Mouse (Mus musculus): ENCODE data around the gene Rnd2. TPM values are rescaled to one million over a fixed set of nuclear protein-coding genes. Genes with fewer than 3 reads are reported as not detected.
"Not testable (repeated sequence)": the region's sequence is repeated elsewhere in the genome, so short reads cannot be mapped to it uniquely, and the experiment has no call there.

Gene Rnd2
- total RNA-seq, 2 experiments from 2014 or later: 3.3 to 3.5 TPM

DNA sequence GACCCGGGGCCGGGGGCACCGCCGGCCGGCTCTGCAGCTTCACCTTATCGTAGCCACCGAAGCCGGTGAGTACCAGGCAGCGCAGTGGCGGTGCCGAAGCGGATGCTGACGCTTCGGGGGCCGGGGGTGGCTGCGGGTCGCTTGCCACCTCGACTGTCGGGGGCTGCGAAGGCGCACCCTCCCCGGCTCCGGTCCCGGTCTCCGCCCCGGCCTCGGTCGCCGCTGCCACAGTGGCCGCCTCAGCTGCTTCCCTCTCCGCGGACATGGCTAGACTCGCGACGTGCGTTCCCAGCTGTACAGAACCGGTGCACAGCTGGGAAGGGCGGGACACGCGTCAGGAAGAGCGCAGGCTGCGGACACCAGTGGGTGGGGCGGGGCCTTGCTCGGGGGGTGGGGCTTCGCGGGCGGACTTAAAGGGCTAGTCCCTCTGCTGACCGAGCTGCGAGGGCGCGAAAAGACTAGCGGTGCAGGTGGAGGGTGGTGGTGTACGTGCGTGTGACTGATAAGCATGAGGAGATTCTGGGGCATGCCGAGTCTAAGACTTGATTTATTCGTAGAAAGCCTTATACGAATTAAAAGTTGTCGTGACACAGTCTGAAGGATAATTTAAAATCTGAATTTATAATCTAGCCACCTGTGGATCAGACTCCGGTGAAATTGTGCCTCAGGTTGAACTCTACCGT is 1.2 kb downstream of the Rnd2 start, which contains the start of gene Vat1:
Gene Vat1, minus strand, starts transcription at position 362 of the 683 bp plus-strand sequence.
- H3K4me3 ChIP-seq: peak within 1 kb of the TSS; percentile 94
- intact Hi-C loops (cut with DNase I): loop anchor here (5.0 kb wide), 1 partner anchor 86 kb away; the partner anchor contains the start of genes Brca1 and Nbr1
- peak; percentile 87 for DNase-seq
- TF ChIP-seq CTCF (IDR thresholded peaks at IDR 0.05): peak; percentile 27; the same call in 1 of the 2 replicates
- peak within 1 kb of the TSS; percentile 89 for H3K27ac ChIP-seq

- H3K4me3 ChIP-seq: peak overlapping the region; percentile 92
- intact Hi-C loops (cut with DNase I): loop anchor here (5.0 kb wide), 1 partner anchor 86 kb away; the partner anchor contains the start of genes Brca1 and Nbr1
- H3K27ac ChIP-seq: peak overlapping the region; percentile 89
- DNase-seq: not testable (repeated sequence)
Observed at GRCm38 (mm10) chr11:101466552-101466950, 1.8 kb downstream of the Rnd2 start.

- peak overlapping the region; percentile 85 for H3K27ac ChIP-seq
Observed at GRCm38 (mm10) chr11:101467477-101468262, 2.9 kb downstream of the Rnd2 start.

GRCm38 (mm10) chr11:101468263-101468688 is 3.5 kb downstream of the Rnd2 start:
- Histone ChIP-seq H3K27ac (peak overlapping the region; percentile 85), H3K4me3 (peak overlapping the region; percentile 94)
- no peak for TF ChIP-seq CTCF (IDR thresholded peaks at IDR 0.05)
- DNase-seq: no peak
- intact Hi-C loops (cut with DNase I): loop anchor here (5.0 kb wide), 1 partner anchor 84 kb away; the partner anchor contains the start of genes Brca1 and Nbr1

More at GRCm38 (mm10) chr11:101467477-101468262, 2.9 kb downstream of the Rnd2 start:
- peak; percentile 65 for TF ChIP-seq CTCF (IDR thresholded peaks at IDR 0.05)
- peak; percentile 80 for DNase-seq
- intact Hi-C loops (cut with DNase I): loop anchor here (5.0 kb wide), 1 partner anchor 85 kb away; the partner anchor contains the start of genes Brca1 and Nbr1
- peak overlapping the region; percentile 94 for H3K4me3 ChIP-seq

DNA sequence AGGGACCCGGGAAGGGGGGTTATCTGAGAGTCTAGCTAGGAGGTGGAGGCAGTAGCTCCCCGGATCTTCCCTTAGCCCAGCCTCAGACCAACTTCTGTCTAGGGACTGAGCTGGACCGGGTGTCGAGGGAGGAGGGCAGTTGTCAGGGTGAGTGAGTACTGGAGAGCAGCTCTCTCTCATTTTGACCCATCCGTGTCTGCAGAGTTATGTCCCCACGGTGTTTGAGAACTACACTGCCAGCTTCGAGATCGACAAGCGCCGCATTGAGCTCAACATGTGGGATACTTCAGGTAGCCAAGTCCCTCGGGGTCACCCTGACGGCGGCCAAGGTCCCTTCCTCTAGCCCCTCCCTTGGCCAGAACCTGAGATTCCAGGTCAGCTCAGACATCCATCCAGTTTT is 3.9 kb downstream of the Rnd2 start:
- intact Hi-C loops (cut with DNase I): loop anchor here (5.0 kb wide), 1 partner anchor 84 kb away; the partner anchor contains the start of genes Brca1 and Nbr1
- H3K27ac ChIP-seq: peak overlapping the region; percentile 85
- DNase-seq: no peak
- no peak for TF ChIP-seq CTCF (IDR thresholded peaks at IDR 0.05)
- H3K4me3 ChIP-seq: peak overlapping the region; percentile 94

- intact Hi-C loops (cut with DNase I): loop anchor here (5.0 kb wide), 1 partner anchor 83 kb away; the partner anchor contains the start of genes Brca1 and Nbr1
- peak overlapping the region; percentile 85 for H3K27ac ChIP-seq
- no peak for DNase-seq
- TF ChIP-seq CTCF (IDR thresholded peaks at IDR 0.05): no peak
- peak overlapping the region; percentile 94 for H3K4me3 ChIP-seq
Observed at GRCm38 (mm10) chr11:101469155-101469554, 4.4 kb downstream of the Rnd2 start.

GRCm38 (mm10) chr11:101470206-101470605 is 5.4 kb downstream of the Rnd2 start:
- DNase-seq: no peak
- TF ChIP-seq CTCF (IDR thresholded peaks at IDR 0.05): no peak
- no peak overlapping the region for H3K27ac ChIP-seq
- intact Hi-C loops (cut with DNase I): no loop called here
- no peak overlapping the region for H3K4me3 ChIP-seq

- intact Hi-C loops (cut with DNase I): no loop called here
Observed at GRCm38 (mm10) chr11:101471926-101472325, 7.1 kb downstream of the Rnd2 start.

GRCm38 (mm10) chr11:101472336-101472735 is 7.5 kb downstream of the Rnd2 start:
- intact Hi-C loops (cut with DNase I): no loop called here
- TF ChIP-seq CTCF (IDR thresholded peaks at IDR 0.05): no peak
- no peak for DNase-seq
- H3K4me3 ChIP-seq: no peak overlapping the region
- H3K27ac ChIP-seq: no peak overlapping the region

More at GRCm38 (mm10) chr11:101471926-101472325, 7.1 kb downstream of the Rnd2 start:
- H3K4me3 ChIP-seq: no peak overlapping the region
- DNase-seq: no peak
- no peak for TF ChIP-seq CTCF (IDR thresholded peaks at IDR 0.05)
- no peak overlapping the region for H3K27ac ChIP-seq

GRCm38 (mm10) chr11:101473686-101474085 is 8.9 kb downstream of the Rnd2 start:
- H3K27ac ChIP-seq; H3K4me3 ChIP-seq; intact Hi-C loops (cut with DNase I); DNase-seq: not testable (repeated sequence)

DNA sequence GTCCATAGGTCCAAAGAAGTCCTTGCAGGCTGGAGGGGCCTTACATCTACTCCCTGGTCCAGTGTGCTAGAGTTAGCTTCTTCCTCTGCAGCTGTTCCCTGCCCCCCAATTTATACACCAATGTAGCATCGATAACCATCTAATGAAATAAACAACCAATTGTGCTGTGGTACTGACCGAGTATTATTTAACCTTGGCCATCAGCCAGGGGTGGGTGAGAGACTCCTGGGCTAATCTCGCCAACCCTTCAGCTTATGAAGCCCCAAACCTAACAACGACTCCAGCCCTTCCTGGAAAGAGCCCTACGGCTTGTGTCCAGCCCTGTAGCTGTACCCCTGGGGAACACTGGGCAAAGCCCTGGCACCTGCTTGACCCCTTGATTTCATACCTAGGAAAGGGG is 9.5 kb downstream of the Rnd2 start:
- H3K27ac ChIP-seq: no peak overlapping the region
- intact Hi-C loops (cut with DNase I): no loop called here
- H3K4me3 ChIP-seq: no peak overlapping the region
- DNase-seq: no peak
- TF ChIP-seq CTCF (IDR thresholded peaks at IDR 0.05): no peak

DNA sequence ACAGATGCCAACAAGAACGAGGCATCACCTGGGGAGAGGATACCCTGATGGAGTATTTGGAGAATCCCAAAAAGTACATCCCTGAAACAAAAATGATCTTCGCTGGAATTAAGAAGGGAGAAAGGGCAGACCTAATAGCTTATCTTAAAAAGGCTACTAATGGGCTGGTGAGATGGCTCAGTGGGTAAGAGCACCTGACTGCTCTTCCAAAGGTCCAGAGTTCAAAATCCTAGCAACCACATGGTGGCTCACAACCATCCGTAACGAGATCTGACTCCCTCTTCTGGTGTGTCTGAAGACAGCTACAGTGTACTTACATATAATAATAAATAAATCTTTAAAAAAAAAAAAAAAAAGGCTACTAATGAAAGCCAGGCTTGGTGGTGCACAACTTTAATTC is 11.6 kb downstream of the Rnd2 start:
- H3K27ac ChIP-seq; H3K4me3 ChIP-seq; DNase-seq; intact Hi-C loops (cut with DNase I): not testable (repeated sequence)

DNA sequence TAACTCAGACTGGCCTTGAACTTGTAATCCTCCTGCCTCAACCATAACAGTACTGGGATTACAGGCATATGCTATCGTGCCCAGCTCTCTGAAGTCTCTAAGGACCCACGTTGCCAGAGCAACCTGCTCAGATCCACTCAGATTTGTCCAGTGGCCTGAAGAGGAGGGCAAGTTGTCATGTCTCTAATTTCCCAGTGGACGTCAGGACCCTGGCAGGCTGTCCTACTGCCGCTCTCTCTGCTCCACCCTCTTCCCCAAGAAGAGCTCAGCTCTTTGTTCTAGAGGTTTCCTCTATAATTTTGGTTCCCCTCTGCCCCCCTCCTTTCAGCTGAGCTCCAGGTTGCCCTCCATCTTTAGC is 12.4 kb downstream of the Rnd2 start:
- TF ChIP-seq CTCF (IDR thresholded peaks at IDR 0.05): no peak
- Histone ChIP-seq H3K27ac (no peak overlapping the region), H3K4me3 (no peak overlapping the region)
- intact Hi-C loops (cut with DNase I): no loop called here
- no peak for DNase-seq
